Mouse (Mus musculus): ENCODE data around the gene Grwd1.

Grwd1 gene

GRCm38 (mm10) chr7:45842950-45843744, 12.4 kb upstream of the Grwd1 start:
- DNase-seq (ENCODE audit: low spot score in 2 of 2) = no peak

DNA sequence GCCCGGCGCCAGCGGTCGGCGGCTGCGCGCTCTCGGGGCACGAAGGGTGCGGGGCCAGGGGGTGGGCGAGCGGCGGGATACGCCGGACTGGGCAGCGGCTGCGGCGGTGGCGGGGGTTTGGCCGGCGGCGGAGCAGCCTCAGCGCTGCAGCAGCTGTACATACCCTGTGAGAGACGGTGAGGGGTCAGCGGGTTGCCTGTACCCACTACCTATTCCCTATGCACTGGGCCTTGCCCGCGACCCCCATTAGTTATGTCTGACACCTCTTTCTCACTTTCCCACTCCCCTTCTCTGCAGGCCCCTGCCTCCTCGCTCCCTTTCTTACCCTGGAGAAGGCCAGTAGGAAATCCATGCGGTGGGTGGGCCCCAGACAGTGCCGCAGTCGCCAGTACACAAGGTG, 3.2 kb upstream of the Grwd1 start:
- DNase-seq (ENCODE audit: low spot score in 2 of 2) = no peak

DNA sequence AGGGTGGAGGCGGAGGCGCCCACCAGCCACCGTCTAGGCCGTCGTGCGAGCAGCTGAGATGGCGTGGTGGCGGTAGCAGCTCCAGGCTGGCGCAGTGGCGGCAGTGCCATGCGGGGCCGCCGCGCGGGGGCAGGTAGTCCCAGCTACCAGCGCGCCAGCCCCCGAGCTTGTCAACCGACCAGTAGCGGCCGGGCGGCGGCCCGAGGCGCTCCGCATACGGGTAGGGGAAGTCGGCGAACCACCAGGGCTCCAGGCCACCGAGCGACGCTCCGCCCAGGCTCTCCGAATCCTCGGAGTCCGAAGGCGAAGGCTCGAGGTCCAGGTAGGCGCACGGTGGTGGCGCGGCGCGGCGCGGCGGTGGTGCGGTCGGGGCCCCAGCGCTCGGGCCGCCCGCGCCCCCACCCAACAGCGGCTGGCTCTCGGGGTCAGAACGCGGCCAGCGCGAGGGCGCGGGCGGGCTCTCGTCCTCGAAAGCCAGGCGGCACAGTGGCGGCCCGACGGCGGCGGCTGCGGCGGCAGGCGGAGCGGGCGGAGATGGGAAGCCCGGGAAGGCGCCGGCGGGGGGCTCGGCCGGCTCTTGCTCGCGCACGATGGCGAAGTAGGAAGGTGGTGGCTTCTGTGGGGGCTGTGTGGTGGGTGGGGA, 2.5 kb upstream of the Grwd1 start:
- DNase-seq (ENCODE audit: low spot score in 2 of 2) = no peak

DNA sequence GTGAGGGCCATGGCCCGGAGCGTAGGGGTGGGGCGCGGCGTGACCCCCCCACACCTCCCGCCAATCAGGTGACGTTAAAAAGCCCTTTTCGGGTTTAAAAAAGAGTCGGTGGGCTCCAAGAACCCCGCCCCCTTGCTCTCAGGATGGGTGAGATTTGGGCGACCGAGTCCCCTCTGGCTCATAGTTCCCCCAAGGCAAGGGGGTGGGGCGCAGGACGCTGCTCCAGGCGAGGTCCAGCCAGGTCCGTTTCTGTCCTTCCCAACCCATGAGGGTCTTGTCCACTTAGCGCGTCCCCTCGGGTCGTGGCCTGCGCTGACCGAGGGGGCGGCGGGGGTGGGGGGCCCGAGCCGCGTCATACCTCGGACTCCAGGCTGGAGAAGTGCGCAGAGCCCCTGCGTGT, 1.7 kb upstream of the Grwd1 start:
- no peak for DNase-seq (ENCODE audit: low spot score in 2 of 2)

GRCm38 (mm10) chr7:45831128-45831525, 383 bp upstream of the Grwd1 start:
- DNase-seq (ENCODE audit: low spot score in 2 of 2) = no peak

DNA sequence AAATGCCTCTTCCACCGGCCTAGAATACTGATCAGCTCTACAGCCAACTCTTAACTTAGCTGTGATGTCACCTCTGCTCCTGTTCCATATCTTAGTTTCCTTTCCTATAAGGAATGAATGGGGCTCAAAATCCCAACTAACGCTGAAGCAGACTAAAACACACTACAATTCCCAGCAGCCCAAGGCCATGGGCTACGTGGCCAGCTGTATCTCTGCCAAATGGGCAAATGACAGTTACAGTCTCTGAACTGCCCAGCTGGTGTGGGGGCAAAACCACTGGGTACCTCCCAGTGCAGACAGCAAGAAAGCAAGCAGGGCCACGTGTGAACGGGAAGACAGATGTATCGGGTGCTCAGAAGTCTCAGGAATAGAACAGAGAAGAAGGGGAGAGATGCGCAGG, 4.1 kb downstream of the Grwd1 start:
- no peak for DNase-seq (ENCODE audit: low spot score in 2 of 2)

GRCm38 (mm10) chr7:45824598-45824997, 6.1 kb downstream of the Grwd1 start, which contains the start of gene Kcnj14:
TSS of gene Kcnj14 (minus strand) at chr7:45824782.
- no peak for DNase-seq (ENCODE audit: low spot score in 2 of 2)

GRCm38 (mm10) chr7:45820913-45821312, 9.8 kb downstream of the Grwd1 start:
- no peak for DNase-seq (ENCODE audit: low spot score in 2 of 2)

DNA sequence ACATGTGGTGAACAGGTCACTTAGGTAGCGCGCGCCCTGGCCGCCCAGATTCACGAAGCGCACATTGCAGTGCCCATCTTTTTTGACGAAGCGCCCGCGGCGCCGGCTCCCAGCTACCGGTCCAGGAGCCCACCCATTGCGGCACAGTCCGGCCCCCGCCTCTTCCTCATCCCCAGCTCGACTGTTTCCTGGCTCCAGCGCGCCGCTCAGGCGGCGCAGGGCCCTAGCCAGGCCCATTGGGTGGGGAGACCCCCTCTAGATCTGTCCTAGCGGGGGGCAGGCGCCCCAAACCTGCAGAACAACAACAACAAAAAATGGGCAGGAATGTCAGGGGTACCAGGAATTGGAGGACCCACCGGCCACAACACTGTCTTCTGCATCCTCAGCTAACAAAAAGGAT, 10.9 kb downstream of the Grwd1 start:
- DNase-seq (ENCODE audit: low spot score in 2 of 2) = no peak

GRCm38 (mm10) chr7:45815984-45816351, 14.8 kb downstream of the Grwd1 start:
- no peak for DNase-seq (ENCODE audit: low spot score in 2 of 2)

DNA sequence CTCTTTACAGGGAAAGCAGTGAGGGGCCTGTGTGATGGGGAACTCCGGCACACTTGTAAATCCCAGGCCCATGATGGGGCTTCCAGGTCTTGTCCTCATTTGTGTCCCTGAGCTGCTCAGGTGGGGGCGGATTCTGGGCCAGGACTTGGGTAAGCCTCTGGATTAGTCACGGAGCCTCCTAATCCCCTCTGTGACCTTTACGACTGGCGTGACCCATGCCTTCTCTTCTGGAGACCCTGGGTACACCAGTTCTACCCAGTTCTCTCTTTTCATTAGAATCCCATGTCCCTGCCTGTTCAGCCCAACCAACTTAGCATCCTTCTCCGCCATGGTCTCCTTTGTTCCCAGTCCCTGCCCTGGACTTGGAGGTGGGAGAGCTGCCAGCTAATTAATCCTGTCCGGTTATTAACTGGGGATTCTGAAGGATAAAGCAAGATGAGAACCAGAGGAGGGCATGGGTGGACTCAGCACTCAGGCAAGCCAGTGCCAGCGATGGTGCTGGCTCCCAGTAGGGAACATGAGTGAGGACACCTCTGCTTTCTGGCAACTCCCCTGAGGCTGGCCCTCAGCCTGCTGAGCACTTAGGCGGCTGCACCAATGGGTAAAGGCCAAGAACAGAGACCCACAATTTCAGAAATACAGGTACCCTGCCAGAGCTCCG, 15.3 kb downstream of the Grwd1 start:
- peak in 1 of 2 experiments; percentile 19 for DNase-seq (ENCODE audit: low spot score in 2 of 2)

DNA sequence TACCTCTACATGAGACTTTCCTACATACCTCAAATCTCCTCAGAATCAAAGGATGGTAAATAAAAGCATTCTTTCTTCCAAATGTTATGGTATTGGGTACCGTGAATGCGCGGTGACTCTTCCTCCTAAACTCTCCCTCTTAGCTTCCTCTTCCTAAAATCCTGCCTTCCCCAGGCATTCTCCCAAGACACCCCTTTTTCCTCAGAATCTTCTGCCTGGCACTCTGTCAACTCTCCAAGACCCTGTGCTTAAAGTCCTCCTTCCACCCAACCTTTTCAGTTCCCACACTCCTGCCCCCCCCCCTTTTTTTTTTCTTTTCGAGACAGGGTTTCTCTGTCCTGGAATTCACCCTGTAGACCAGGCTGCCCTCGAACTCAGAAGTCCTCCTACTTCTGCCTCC, 15.9 kb downstream of the Grwd1 start:
- no peak for DNase-seq (ENCODE audit: low spot score in 2 of 2)

DNA sequence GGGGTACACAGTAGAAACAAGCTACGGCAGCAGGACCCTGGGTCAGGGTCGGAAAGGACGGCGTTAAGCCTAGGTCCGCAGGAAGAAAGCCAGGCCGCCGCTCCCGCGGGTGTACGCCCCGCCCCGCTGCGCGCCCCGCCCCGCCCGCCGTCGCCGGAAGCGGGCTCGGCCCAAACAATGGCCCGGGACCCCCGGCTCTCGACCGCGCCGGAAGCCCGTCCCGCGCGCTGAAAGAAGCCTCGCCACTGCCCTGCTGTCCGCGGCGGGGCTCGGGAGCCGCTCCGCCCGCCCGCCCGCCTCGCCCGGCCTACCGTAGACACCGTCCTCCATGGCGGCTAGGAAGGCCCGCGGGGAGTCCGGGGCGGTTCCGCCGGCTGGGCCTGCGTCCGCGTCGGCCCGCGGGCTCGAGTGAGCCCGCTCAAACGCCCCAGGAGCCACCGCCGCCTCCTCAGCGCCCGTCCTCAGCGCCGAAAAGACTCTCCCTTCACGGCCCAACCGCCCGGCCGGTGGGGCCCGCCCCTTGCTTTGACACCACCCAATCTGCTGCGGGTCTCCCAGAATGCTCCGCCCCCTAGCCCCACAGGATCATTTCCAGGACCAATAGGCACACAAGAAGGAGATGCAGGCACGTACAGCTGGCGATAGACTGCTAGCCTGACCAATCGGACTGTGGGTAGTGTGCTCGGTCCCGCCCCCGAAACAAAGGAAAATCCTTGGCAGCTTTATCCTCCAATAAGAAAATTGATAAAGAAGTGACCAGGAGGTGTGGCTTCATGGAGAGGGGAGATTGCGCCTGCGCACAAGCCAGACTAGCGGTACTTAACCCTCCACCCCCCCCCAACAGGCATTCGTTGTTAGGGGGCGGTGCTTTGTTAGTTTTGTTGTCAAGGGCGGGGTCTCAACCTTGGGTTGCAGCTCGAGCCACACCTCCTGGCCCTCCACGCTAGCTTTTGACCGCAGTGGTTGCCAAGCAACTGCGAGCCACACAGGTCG, 16.7 kb downstream of the Grwd1 start, which contains the start of gene Cyth2:
Gene Cyth2 (minus strand): TSS at position 795 of the 993 bp plus-strand sequence.
- DNase-seq (ENCODE audit: low spot score in 2 of 2) = peak; percentile 98 to 100

DNA sequence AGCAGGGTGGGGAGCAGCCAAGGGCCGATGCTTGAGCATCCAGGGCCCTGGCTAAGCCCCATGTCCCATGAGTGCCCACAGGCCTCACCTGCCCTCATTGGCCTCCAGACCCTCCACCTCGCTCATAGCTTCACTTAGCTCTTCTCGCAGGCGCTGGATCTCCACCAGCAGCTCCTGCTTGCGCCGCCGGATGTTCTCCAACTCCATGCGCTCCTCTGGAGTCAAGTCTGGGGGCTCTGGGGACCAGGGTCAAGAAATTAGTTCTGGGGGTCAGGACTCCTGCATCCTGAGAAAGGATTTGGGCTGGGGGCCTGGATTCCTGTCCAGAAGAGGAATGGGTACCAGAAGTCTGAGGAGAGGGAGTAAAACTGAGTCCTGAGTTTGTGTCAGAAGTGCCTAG, 17.8 kb downstream of the Grwd1 start:
- peak in 1 of 2 experiments; percentile 16 for DNase-seq (ENCODE audit: low spot score in 2 of 2)

DNA sequence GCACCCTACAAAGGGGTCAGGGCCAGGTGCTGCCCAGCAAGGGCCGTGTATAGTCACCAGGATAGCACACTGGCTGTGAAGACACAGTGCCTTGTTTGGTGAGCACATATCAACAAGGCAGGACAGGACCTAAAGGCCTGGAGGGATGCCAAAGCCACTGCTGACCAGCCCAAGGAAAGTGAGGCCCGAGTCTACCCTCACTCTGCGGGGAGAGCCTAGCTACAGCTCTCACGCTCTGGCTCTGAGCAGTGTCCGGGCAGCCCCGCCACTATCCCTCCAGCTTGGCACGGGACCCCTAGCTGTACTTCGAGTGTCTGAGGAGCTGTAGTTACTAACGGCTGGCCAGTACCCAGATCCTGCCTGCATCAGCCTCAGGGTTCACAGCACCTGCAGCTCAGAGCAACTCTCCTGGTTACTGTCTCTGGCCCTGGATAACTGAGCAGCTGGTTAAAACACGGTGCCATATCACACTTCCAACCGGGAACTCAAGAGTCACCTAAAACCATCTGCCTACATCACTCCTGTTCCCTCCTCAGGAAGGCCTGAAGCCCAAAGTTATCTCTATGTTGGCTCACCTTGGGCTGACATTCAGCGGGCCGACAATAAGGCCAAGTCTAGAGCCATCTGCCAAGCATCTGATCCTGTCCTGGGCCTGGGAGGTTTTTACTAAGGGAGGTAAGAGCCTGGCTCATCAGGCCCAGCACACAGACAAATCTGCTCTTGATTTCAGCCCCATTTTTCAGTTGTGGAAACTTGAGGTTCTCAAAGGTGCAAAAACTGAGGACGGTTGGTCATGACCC, 21.3 kb downstream of the Grwd1 start:
- DNase-seq (ENCODE audit: low spot score in 2 of 2) = peak in 1 of 2 experiments; percentile 16

DNA sequence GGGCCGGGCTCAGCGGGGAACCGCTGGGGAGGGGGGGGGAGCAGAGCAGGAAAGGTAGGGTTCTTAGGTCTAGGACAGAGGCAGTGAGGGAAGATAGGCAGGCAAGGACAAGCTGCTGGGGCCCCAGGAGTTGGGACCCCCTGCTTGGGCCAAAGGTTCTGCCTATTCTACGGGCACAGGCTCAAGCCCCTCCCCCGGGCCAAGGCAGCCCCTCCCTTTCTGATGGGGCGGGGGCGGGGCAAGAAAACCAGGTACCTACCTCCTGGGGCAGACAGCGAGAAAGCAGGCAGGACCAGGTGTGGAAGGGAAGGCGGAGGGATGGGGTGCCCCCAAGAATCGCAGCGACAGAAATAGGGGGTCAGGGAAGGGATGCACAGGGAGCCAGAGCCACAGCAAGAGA, 22.3 kb downstream of the Grwd1 start:
- no peak for DNase-seq (ENCODE audit: low spot score in 2 of 2)

GRCm38 (mm10) chr7:45805941-45806340, 24.8 kb downstream of the Grwd1 start:
- no peak for DNase-seq (ENCODE audit: low spot score in 2 of 2)

DNA sequence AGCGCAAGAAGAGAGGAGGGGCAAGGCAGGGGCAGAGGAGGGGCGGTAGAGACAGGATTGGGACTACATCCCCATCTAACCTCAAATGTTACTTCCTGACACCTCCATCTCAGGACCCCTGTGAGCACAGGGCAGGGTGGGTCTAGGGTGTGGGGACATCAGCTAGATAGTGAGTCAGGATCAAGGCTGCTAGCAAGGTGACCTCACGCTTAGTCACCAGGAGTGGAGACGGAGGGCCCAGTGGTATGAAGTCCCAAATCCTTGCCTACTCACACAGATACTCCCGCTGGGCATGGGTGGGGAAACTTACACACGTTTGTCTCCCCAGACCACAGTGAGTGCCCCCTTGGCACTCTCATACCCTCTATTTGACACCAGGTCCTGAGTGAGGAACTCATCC, 28.2 kb downstream of the Grwd1 start:
- DNase-seq (ENCODE audit: low spot score in 2 of 2) = no peak

DNA sequence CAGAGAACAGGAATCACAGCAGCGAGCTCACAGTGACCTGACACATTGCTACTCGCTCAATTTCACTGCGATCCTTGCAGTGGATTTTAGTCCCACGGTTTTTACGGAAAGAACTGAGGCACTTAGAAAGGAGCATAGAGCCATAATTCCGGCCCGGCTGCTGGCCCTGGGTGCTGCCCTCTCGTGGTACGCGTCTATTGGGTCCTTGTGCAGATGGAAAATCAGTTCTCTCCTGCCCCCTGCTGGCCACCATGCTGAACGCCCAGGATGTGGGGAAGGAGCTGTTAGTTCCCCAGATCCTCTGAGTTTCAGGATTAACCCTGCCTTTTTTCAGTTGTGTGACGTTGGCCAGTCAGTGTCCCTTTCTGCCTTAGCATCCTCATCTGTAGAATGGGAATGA, 29.4 kb downstream of the Grwd1 start:
- peak; percentile 77 to 91 for DNase-seq (ENCODE audit: low spot score in 2 of 2)

DNA sequence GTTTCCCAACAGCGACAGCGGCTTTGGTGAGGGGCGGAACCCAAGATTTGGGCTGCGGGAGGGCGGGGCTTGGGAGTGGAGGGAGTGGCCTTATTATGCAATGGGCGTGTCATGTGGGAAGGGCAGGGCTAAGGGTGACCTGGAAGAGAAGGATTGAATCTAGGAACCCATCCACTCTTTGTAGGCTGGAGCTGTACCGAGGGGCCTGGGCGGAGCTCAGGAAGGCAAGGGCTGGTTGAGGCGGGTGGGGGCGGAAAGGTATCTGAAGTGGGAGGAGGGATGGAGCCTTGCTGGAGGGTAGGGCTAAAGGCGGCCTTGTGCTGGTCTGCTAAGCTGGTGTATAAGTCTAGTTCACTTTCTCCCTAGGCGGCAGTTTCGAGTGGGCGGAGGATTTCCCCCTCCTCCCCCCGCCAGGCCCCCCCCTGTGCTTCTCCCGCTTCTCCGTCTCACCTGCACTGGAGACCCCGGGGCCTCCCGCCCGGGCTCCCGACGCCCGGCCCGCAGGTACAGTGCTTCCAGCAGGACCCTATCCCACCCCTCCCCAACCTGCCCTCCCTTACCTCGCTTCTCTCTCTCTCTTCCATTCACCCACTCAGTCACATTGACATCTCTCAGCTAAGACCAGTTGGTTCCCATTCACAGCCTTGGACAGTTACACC, 30.1 kb downstream of the Grwd1 start:
- DNase-seq (ENCODE audit: low spot score in 2 of 2) = peak in 1 of 2 experiments; percentile 22
